Mouse (Mus musculus) left cerebral cortex, postnatal 14 days (tissue): Measurements from ENCODE around the gene Plekhf1. TPM values are rescaled to one million over a fixed set of nuclear protein-coding genes. Genes with fewer than 3 reads are reported as not detected.

Experiments used
- DNase-seq, 2 experiments: peaks; one replicate each; pipeline ENCODE4 v3.0.0; 2021 to 2022; ENCODE audit warnings: low spot score in 2 of 2, mixed read lengths in 1 of 2
- intact Hi-C: fragments of 180-260 bp; cut with DNase I; formaldehyde crosslinking; loops from one replicate; pipeline ENCODE4 v1.15.1; 2025
- total RNA-seq, 2 experiments: library from RNA; stranded (reverse); gene quantifications; 2 replicates each; pipeline ENCODE4 v1.2.3; 2021

The Plekhf1 gene
- total RNA-seq, 2 experiments from 2014 or later = 0.89 to 1.8 TPM

GRCm38 (mm10) chr7:38224577-38225369 is 3.0 kb downstream of the Plekhf1 start:
- intact Hi-C loops = no loop called here
- no peak for DNase-seq

DNA sequence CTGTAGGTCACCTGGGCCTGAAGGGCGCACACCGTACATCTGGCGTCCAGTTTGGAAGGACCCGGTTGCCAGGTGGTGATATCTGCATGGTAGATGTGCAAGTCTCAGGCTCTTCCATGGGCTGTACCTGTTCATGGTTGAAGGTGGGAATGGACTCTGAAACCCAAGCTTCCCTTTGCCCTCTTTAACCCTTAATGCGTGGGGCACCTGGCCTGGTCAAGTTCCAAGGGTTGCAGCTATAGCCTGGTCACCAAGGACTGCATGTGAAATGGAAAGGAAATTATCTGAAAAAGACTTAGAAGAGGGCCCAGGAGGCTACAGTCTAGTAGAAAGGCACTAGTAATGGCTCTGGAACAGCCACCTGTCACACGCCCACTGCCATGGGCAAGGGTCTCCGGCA is 7.0 kb downstream of the Plekhf1 start:
- no peak for DNase-seq
- intact Hi-C loops = no loop called here

GRCm38 (mm10) chr7:38219526-38219925 is 8.3 kb downstream of the Plekhf1 start:
- intact Hi-C loops = no loop called here
- no peak for DNase-seq

GRCm38 (mm10) chr7:38218631-38219367 is 9.0 kb downstream of the Plekhf1 start:
- no peak for DNase-seq
- intact Hi-C loops = no loop called here

DNA sequence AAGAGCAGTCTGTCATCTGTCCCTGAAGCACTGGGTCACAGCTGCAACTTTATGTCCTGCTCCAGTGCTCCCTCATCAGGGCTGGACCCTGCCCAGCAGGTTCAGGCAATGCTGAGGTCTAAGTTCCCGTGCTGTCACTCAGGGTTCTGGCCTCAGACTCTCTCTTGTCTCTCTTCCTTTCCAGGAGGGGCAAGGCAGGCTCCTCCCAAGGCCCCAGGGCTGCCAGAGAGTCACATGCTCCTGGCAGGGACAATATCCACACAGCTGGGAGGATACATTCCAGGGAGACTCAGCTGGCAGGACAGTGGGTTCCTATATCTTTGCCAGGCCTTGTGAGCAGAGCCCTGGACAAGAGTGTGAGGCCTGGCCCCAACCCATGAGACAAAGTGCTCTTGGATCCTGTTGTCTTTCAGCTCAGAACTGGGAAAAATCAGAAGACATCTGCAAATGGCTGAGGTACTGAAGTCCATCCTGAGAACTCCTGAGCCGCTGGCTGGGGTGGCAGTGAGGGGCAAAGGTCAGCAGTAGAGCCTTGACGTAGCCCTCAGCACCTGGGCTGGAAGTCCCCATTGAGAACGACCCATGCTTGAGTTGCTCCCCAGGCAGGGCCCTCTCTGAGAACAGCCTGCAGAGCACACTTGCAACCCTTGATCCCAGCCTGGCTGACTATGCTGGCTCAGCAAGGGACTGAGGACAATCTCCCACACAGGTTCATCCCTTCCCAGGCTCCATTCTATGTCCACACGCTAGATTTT is 10.2 kb downstream of the Plekhf1 start:
- DNase-seq = peak; percentile 59 to 85
- intact Hi-C loops = no loop called here

- no peak for DNase-seq
- intact Hi-C loops = no loop called here
Observed at GRCm38 (mm10) chr7:38215697-38216096, 12.1 kb downstream of the Plekhf1 start.

DNA sequence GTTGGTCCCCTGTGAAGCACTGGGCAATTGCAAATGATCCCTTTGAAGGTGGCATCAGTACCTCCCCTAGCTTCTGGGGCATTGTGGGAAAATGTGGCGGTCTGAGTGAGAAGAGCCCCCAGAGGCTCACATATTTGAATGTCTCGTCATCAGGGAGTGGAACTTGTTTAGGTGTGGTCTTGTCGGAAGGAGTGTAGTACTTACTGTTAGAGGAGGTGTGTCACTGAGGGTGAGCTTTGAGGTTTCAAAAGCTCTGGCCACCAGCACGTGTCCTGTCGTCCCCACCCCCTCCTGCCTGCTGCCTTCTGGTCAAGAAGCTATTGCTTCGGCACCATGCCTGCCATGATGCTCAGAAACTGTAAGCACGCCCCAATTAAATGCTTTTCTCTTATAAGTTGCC is 12.5 kb downstream of the Plekhf1 start:
- DNase-seq = no peak
- intact Hi-C loops = no loop called here

- intact Hi-C loops = no loop called here
- no peak for DNase-seq
Observed at GRCm38 (mm10) chr7:38214473-38215214, 13.2 kb downstream of the Plekhf1 start.

- intact Hi-C loops = no loop called here
Observed at GRCm38 (mm10) chr7:38212651-38213062, 15.2 kb downstream of the Plekhf1 start.

DNA sequence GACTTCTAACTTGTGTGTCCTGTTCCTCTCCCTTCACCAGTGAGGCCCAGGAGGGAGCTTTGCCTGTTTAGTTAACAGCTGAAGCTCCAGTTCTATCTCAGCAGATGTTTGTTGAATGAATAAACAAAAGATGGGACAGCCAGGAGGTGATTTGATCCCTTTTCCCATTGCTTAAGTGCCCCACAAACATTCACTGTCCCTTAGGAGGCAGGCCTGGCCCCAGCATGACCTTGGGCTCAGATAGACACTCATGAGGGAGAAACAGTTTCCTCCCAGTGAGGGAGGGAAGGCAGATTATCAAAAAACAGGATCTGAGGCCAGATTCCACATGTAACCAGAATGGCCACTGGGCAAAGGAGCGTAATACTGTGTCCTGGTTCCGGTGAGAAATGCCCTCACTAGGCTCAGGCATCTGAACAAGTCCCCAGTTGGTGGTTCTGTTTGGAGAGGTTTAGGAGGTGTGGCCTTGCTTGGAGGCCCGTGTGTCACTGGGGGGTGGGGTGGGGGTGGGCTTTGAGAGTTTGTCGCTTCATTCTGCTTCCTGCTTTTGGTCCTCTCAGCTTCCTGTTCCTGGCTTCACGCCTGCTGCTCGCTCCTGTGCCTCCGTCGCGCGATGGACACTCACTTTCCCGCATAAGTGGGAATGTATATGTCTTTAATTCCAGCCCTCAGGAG is 18.2 kb downstream of the Plekhf1 start:
- intact Hi-C loops = loop anchor here (10.0 kb wide), 1 partner anchor 65 kb away; no protein-coding TSS in a partner anchor
- DNase-seq = no peak

More at GRCm38 (mm10) chr7:38212651-38213062, 15.2 kb downstream of the Plekhf1 start:
- DNase-seq = no peak

- no peak for DNase-seq
- intact Hi-C loops = loop anchor here (10.0 kb wide), 1 partner anchor 64 kb away; no protein-coding TSS in a partner anchor
Observed at GRCm38 (mm10) chr7:38208969-38209368, 18.8 kb downstream of the Plekhf1 start.

GRCm38 (mm10) chr7:38206564-38206963 is 21.3 kb downstream of the Plekhf1 start:
- DNase-seq = no peak
- intact Hi-C loops = loop anchor here (10.0 kb wide), 1 partner anchor 62 kb away; no protein-coding TSS in a partner anchor

DNA sequence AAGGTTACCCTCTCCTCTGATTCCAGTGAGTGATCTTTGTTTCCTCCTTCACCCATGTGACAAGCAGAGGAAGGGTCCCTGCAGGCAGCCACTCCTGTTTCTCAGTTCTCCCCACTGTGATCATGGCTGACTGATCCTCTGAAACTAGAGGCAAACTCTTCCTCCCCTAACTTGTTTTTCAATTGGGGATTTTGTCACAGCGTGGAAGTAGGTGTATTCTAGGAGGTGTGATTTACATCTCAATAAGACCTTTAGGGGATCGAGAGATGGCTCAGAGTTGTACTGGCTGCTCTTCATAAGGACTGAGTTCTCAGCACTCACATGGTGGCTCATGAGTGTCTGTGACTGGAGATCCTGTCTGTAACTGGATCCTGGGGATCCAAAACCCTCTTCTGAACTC is 22.0 kb downstream of the Plekhf1 start:
- intact Hi-C loops = loop anchor here (10.0 kb wide), 1 partner anchor 61 kb away; no protein-coding TSS in a partner anchor
- no peak for DNase-seq

DNA sequence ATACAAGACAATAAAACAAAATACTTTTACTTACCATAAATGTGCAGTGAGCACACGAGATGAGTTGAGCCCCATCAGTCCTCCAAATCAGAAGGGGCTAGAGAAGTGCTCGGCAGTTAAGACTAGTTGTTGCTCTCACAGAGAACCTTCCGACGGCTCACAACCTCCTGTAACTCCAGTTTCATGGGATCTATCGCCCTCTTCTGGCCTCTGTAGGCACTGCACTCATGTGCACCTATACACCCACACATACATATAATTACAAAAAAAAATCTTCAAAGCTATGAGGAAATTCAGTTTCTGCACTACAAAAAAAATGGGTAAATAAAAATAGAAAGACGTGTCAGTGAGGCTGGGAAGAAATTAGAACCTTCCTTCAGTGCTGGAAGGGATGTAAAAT is 23.5 kb downstream of the Plekhf1 start:
- intact Hi-C loops = loop anchor here (5.0 to 10.0 kb wide), 2 partner anchors 60 to 63 kb away; no protein-coding TSS in a partner anchor

GRCm38 (mm10) chr7:38201290-38201658 is 26.5 kb downstream of the Plekhf1 start:
- DNase-seq = no peak
- intact Hi-C loops = loop anchor here (2.0 to 10.0 kb wide), 3 partner anchors 18 to 66 kb away; partner anchors contain the start of gene 1600014C10Rik

More for the DNA sequence above, 23.5 kb downstream of the Plekhf1 start:
- DNase-seq = peak in 1 of 2 experiments; percentile 30

DNA sequence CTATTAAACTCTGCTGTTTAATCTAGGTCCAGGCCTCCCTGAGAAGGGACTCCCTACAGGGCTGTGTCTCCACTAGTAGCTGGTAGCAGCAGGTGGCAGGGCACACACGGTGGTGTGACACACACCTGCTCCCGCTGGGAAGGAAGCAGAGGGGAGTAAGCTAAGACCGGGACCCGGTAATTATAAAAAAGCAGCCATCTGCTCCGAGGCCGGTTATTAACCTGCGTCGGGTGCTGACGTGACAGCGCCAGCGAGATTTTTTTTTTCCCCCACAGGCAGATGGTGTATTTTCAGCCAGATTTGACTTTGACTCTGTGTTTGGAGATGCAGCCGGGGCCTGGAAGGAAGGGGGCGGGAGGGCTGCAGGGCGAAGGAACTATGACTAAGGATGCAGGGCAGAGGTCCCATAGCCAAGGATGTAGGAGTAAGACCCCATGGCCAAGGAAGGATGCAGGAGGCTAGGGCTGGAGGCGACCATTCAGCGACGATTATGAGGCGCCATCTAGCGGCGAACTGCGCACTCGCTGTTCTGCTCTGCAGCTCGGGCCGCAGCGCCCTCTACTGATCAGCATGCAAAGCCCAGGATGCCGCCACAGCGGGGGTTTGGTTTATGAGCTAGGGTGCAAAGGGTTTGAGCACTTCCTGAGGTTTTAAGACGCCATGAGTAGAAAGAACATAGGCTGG is 27.1 kb downstream of the Plekhf1 start:
- intact Hi-C loops = loop anchor here (2.0 to 10.0 kb wide), 3 partner anchors 18 to 67 kb away; partner anchors contain the start of gene 1600014C10Rik
- DNase-seq = peak; percentile 84 to 91

DNA sequence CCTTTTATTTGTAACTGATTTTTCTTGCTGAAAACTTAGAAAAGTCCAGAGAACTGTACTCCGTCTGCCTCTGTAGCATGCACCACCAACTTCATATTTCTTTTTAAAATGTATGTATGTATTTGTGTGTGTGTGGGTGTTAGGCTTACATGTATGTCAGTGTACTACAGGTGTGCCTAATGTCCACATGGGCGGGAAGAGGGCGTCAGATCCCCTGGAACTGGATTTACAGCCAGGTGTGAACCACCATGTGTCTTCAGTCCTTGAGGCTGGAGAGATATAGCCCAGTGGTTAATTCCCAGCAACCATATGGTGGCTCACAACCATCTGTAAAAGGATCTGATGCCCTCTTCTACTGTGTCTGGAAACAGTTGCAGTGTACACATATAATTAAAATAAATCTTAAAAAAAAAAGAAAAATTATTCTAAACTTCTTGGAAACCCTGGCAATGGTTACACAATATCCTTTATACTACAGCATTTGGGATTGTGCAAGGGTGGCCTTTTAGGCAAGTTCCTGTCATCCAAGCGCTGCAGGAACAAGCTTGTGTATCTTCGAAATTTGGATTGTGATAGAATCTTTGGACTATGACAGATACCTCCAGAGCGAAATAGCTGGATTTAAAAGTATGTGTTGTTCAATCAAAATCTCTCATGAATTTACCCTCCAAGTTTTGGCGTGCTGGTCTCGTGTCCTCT is 27.8 kb downstream of the Plekhf1 start:
- intact Hi-C loops = loop anchor here (2.0 to 10.0 kb wide), 3 partner anchors 17 to 67 kb away; partner anchors contain the start of gene 1600014C10Rik

More for the DNA sequence above, 27.8 kb downstream of the Plekhf1 start:
- DNase-seq = no peak
